Mouse (Mus musculus) liver, postnatal 0 days (tissue): ENCODE results near the gene Wwox. TPM values are rescaled to one million over a fixed set of nuclear protein-coding genes. Genes with fewer than 3 reads are reported as not detected.

Source experiments
- ATAC-seq: fragments of 200-750 bp; cut with Nextera tagmentation; 2 replicates; pipeline ENCODE4 v1.8.0; 2017; ENCODE audit warnings: mild to moderate bottlenecking, moderate library complexity
- DNase-seq: peaks from one replicate; pipeline ENCODE4 v3.0.0-alpha.2; 2016
- H3K27ac ChIP-seq: fragments of 300-500 bp; sonication (generic); 2 replicates; pipeline ENCODE4 v1.5.1; 2014; ENCODE audit warnings: antibody characterized with exemption, moderate library complexity, mild to moderate bottlenecking, low read depth
- H3K27me3 ChIP-seq: fragments of 300-500 bp; sonication (generic); 2 replicates; pipeline ENCODE4 v1.6.1; 2014; ENCODE audit warnings: low read length, control low read depth, mixed read lengths; ENCODE audit not compliant: insufficient read depth
- H3K36me3 ChIP-seq: fragments of 300-500 bp; sonication (generic); replicated peaks from 2 replicates; pipeline ENCODE4 v1.6.1; 2014; ENCODE audit warnings: mild to moderate bottlenecking, control low read depth, low read length, moderate library complexity, mixed read lengths; ENCODE audit not compliant: insufficient read depth
- H3K4me1 ChIP-seq: fragments of 300-500 bp; sonication (generic); 2 replicates; pipeline ENCODE4 v1.6.1; 2014; ENCODE audit warnings: antibody characterized with exemption, mild to moderate bottlenecking, control low read depth; ENCODE audit not compliant: insufficient read depth
- H3K4me2 ChIP-seq: fragments of 300-500 bp; sonication (generic); 2 replicates; pipeline ENCODE4 v1.6.1; 2014; ENCODE audit warnings: low read depth, mild to moderate bottlenecking, low read length, moderate library complexity, mixed read lengths
- H3K4me3 ChIP-seq: fragments of 300-500 bp; sonication (generic); 2 replicates; pipeline ENCODE4 v1.5.1; 2014; ENCODE audit warnings: low read depth, low read length
- H3K9ac ChIP-seq: fragments of 300-500 bp; sonication (generic); replicated peaks from 2 replicates; pipeline ENCODE4 v1.6.1; 2014; ENCODE audit warnings: mild to moderate bottlenecking, moderate library complexity
- H3K9me3 ChIP-seq: fragments of 300-500 bp; sonication (generic); 2 replicates; pipeline ENCODE4 v1.6.1; 2016; ENCODE audit warnings: mild to moderate bottlenecking, control low read depth, low read length, mixed read lengths
- CTCF ChIP-seq: sonication (generic); IDR thresholded peaks from 2 replicates; pipeline ENCODE4 v1.5.1; 2016; ENCODE audit warnings: antibody characterized with exemption, low read depth
- EP300 ChIP-seq: IDR thresholded peaks from 2 replicates; pipeline ENCODE4 v1.6.1; 2016; ENCODE audit warnings: antibody characterized with exemption, low read depth, mild to moderate bottlenecking
- WGBS: fragments of 180-500 bp; shearing (Covaris S2); extraction: QIAGEN DNeasy Blood & Tissue Kit; methylation state at CpG from one replicate; pipeline ENCODE4 v1.1.7; 2014; ENCODE audit not compliant: insufficient replicate concordance; 5-methylcytosine and 5-hydroxymethylcytosine counted together
- polyA plus RNA-seq: library from polyadenylated mRNA; unstranded; fragments of >200 nt; fragmentation: Nextera tagmentation; extraction: Ambion mirVana; gene quantifications from 2 replicates; pipeline ENCODE4 v1.2.1, GENCODE M21; 2015

Gene Wwox
- polyA plus RNA-seq, 1 experiment from 2014 or later = 3.9 TPM

DNA sequence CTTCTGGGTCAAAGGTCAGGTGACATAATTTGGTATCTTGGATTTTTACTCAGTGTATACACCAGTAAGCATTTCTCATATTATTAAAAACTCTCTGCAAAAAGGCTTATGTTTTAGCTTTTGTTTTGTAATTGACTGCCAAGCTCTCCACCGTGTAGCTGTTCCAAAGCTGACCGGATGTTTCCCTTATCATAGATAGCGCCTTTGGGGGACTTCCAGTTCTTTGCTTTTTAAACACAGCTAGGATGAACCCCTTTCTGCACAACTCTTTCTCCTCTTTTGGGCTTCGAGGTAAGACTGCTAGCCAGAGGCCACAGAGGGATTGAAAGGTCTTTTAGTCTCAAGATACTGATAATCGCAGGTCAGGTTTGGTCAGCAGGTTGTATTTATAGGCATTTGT is 883.0 kb downstream of the Wwox start:
- no peak for TF ChIP-seq CTCF
- TF ChIP-seq EP300 = peak; percentile 51; the same call in 1 of the 2 replicates
- ATAC-seq = no peak
- no peak overlapping the region for H3K27ac ChIP-seq
- no peak for DNase-seq
- WGBS = 72% methylated on average over 5 of the region's 5 CpGs
- no peaks in the 10 kb centered on the region for H3K9me3 ChIP-seq
- no peak overlapping the region for H3K4me2 ChIP-seq
- H3K36me3 ChIP-seq = no peaks in the 10 kb centered on the region
- no peak overlapping the region for H3K4me3 ChIP-seq
- H3K4me1 ChIP-seq = no peaks in the 10 kb centered on the region
- H3K9ac ChIP-seq = no peak overlapping the region
- no peaks in the 10 kb centered on the region for H3K27me3 ChIP-seq

DNA sequence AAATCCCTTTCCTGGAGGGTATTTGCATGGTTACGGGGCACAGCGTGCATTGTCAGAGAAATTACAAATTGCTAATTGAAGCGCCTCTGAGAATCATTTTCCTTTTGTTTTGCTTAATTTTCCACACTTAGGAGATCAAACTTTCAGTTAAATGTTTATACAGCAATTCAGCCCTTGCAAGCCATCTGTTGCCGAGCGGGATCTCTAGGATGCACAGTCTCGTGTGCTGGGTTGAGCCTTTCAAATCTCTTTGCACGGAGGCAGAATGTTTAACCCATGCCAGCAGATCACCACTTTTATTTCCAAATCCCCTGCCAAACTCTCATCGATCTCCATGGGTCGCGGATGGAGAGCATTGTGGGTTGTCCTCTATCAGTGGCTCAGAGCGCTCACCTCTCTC is 891.2 kb downstream of the Wwox start:
- ATAC-seq (no peak), DNase-seq (no peak)
- no peaks in the 10 kb centered on the region for H3K4me1 ChIP-seq
- H3K27me3 ChIP-seq = no peaks in the 10 kb centered on the region
- H3K9ac ChIP-seq = no peak overlapping the region
- H3K36me3 ChIP-seq = no peaks in the 10 kb centered on the region
- no peak overlapping the region for H3K4me2 ChIP-seq
- WGBS = 78% methylated on average over 11 of the region's 11 CpGs
- no peak overlapping the region for H3K27ac ChIP-seq
- H3K4me3 ChIP-seq = no peak overlapping the region
- no peak for TF ChIP-seq EP300
- no peak for TF ChIP-seq CTCF
- H3K9me3 ChIP-seq = no peaks in the 10 kb centered on the region

DNA sequence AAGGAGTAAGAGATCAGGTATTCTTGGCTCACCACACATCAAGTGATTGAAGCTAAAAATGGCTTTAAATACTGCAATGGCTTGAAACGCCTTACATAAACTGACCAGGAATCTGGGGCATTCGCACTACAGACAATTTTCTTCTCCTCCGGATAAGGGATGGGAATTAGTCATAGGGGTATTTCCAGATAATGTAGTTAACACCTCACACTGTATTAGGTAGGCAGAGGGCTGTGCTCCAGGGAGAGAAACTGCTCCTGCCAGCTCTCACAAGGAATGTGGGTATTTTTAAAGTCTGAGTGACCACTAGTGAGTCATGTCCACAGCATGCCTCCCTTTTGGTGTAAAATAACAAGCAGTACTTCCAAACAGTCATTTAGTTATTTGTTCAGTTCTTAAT is 894.5 kb downstream of the Wwox start:
- Histone ChIP-seq H3K27ac (no peak overlapping the region), H3K27me3 (no peaks in the 10 kb centered on the region), H3K9ac (no peak overlapping the region), H3K4me2 (no peak overlapping the region), H3K36me3 (no peaks in the 10 kb centered on the region), H3K9me3 (no peaks in the 10 kb centered on the region), H3K4me3 (no peak overlapping the region), H3K4me1 (no peaks in the 10 kb centered on the region)
- 72% methylated on average over 3 of the region's 3 CpGs for WGBS
- TF ChIP-seq CTCF (no peak), EP300 (no peak)
- no peak for DNase-seq
- ATAC-seq = no peak

DNA sequence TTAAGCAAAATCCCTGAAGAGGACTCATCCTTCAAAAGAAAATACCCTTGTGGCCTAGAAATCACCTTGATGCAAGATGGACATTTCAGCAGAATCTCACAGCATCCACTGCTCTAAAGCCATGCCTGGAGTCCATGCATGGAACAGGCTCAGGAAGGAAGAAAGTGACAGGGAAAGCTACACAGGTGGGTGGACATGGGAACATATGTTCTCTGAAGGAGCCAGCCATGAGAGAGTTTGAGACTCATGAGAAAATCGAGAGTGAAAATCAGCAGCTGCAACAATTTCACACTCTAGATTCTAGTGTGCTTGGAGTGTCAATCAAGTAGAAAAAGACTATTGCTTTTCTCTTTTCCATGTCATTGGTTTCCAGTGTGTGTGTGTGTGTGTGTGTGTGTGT is 896.9 kb downstream of the Wwox start:
- H3K27me3 ChIP-seq = no peaks in the 10 kb centered on the region
- no peak overlapping the region for H3K4me2 ChIP-seq
- no peak overlapping the region for H3K9ac ChIP-seq
- H3K4me1 ChIP-seq = no peaks in the 10 kb centered on the region
- no peaks in the 10 kb centered on the region for H3K36me3 ChIP-seq
- no peak for TF ChIP-seq CTCF
- no peak for TF ChIP-seq EP300
- WGBS = 65% methylated on average over 1 of the region's 1 CpGs
- H3K27ac ChIP-seq = no peak overlapping the region
- no peaks in the 10 kb centered on the region for H3K9me3 ChIP-seq
- no peak for DNase-seq
- no peak overlapping the region for H3K4me3 ChIP-seq
- ATAC-seq = no peak

DNA sequence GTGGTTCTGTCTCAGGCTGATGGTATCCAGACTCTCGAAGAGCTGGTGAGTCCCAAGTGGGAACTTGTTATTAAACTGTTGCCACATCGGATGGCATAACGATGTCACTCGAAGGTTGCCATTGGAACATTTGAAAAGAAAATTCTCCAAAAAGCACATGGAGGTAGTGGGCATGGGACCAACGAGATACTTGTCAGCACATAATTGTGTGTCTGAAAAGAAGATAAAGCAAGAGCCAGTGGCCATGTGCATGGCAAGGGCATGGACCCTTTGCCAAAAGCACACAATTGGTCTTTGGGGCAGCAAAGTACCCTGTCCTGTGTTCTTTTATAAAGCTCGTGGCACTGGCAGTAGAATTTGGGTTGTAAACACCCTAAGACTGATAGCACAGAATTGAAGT is 909.2 kb downstream of the Wwox start:
- 73% methylated on average over 6 of the region's 6 CpGs for WGBS
- H3K9me3 ChIP-seq = no peaks in the 10 kb centered on the region
- H3K4me3 ChIP-seq = no peak overlapping the region
- no peak overlapping the region for H3K4me2 ChIP-seq
- no peak overlapping the region for H3K27ac ChIP-seq
- H3K4me1 ChIP-seq = no peaks in the 10 kb centered on the region
- no peak overlapping the region for H3K9ac ChIP-seq
- ATAC-seq = no peak
- TF ChIP-seq CTCF = no peak
- TF ChIP-seq EP300 = no peak
- H3K27me3 ChIP-seq = no peaks in the 10 kb centered on the region
- H3K36me3 ChIP-seq = no peaks in the 10 kb centered on the region
- DNase-seq = no peak

DNA sequence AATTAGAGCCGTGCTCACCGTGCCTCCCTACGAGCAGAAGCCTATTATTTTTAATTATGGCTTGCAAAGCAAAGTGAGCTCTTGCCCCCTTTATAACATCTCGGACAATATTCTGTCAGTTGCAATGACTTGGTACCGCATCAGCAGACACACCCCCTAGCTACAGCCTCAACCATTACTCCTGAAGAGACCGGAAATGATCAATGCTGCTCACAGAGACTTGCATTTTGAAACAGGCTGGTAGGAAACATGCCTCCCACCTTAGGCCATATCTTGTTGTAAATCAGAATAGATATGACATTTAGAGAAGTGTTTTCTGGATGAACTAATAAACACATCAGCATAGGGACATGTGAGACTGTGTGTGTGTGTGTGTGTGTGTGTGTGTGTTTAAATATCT is 911.3 kb downstream of the Wwox start:
- no peak overlapping the region for H3K27ac ChIP-seq
- ATAC-seq = no peak
- DNase-seq = no peak
- WGBS = 77% methylated on average over 6 of the region's 6 CpGs
- no peak overlapping the region for H3K9ac ChIP-seq
- TF ChIP-seq EP300 (no peak), CTCF (no peak)
- peaks cover 4% of the 10 kb centered on the region; the same call in 1 of the 2 replicates for H3K9me3 ChIP-seq
- H3K36me3 ChIP-seq = no peaks in the 10 kb centered on the region
- H3K4me1 ChIP-seq = no peaks in the 10 kb centered on the region
- H3K27me3 ChIP-seq = no peaks in the 10 kb centered on the region
- no peak overlapping the region for H3K4me3 ChIP-seq
- no peak overlapping the region for H3K4me2 ChIP-seq

DNA sequence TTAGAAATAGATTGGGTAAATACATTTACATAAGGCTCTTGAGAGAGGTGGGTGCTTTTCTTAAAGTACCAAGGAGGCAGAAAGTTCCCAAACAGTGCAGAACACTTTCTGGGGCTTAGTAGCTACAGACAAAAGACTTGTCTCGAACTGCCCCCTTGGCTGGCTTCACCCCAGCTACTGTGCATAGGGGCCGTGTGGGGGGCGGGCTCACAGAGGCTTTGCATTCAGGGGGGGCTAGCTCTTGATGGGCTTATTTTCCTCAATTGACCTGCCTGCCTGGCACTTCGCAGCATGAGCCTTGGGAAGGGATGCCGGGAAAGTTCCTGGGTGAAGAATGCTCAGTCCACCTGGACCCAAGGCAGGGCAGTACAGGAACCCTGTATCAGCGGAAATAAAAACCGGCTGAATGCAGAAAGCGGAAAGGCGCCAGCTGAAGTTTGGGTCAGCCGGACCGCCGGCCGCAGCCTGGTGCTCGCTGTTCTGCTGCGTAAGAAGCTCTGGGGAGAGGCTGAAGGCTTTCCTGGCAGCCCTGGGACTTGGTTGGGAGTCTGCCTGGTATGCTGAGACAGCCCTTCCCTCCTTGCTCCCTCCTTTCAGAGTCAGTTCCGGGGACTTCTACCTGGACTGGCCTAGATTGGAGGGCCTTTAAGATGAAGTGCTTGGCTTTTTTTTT is 918.3 kb downstream of the Wwox start:
- TF ChIP-seq CTCF (no peak), EP300 (no peak)
- H3K27ac ChIP-seq = no peak overlapping the region
- H3K36me3 ChIP-seq = no peaks in the 10 kb centered on the region
- H3K4me2 ChIP-seq = no peak overlapping the region
- H3K4me1 ChIP-seq = no peaks in the 10 kb centered on the region
- no peak for ATAC-seq
- H3K4me3 ChIP-seq = no peak overlapping the region
- no peaks in the 10 kb centered on the region for H3K27me3 ChIP-seq
- DNase-seq = no peak
- H3K9ac ChIP-seq = no peak overlapping the region
- 67% methylated on average over 16 of the region's 16 CpGs for WGBS
- peaks cover 4% of the 10 kb centered on the region; the same call in 1 of the 2 replicates for H3K9me3 ChIP-seq
